Mouse (Mus musculus) CH12F3 (cell line): ENCODE data around the gene Dennd4b.
"Not testable (repeated sequence)": the region's sequence is repeated elsewhere in the genome, so short reads cannot be mapped to it uniquely, and the experiment has no call there.

Experiments used
- in situ Hi-C: fragments of 300-500 bp; cut with MboI; formaldehyde crosslinking; loops from 2 replicates; pipeline ENCODE4 v1.14.3; 2020; ENCODE audit warnings: low sequenced_read_pairs

The Dennd4b gene

GRCm38 (mm10) chr3:90277793-90278192, 12.8 kb downstream of the Dennd4b start:
- in situ Hi-C loops, result no loop called here

GRCm38 (mm10) chr3:90278211-90278610, 13.2 kb downstream of the Dennd4b start:
- in situ Hi-C loops, result no loop called here

GRCm38 (mm10) chr3:90279216-90279615, 14.2 kb downstream of the Dennd4b start:
- in situ Hi-C loops, result no loop called here

GRCm38 (mm10) chr3:90279743-90280142, 14.8 kb downstream of the Dennd4b start:
- in situ Hi-C loops, result no loop called here

DNA sequence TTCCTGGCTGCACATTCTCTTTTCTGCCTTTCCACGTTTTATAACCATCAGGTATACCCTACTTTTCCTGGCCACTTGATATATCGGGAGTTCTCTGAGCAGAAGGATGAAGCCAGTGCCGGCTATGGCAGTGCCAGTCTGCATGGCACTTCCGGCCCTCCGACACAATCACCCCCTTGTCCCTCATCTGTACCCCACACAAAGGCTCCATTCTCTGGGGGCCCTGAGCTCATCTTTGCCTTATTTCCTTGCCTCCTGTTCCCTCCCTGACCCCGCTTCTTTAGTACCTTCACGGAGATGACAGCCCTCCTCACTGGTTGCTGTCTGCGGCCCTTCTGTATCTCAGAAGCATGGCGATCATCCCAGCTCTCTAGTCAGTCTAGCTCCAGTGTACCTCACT, 15.7 kb downstream of the Dennd4b start:
- in situ Hi-C loops, result no loop called here

DNA sequence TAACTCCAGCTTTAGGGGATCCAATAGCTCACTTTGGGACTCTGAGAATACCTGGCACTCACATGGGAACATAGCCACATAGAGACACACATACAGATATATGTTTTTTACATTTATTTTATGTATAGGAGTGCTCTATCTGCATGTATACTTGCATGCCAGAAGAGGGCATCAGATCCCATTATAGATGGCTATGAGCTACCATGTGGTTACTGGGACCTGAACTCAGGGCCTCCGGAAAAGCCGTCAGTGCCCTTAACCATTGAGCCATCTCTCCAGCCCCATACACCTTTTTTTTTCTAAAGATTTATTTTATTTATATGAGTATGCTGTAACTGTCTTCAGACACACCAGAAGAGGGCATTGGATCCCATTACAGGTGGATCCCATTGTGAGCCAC, 19.2 kb downstream of the Dennd4b start:
- in situ Hi-C loops, result no loop called here

DNA sequence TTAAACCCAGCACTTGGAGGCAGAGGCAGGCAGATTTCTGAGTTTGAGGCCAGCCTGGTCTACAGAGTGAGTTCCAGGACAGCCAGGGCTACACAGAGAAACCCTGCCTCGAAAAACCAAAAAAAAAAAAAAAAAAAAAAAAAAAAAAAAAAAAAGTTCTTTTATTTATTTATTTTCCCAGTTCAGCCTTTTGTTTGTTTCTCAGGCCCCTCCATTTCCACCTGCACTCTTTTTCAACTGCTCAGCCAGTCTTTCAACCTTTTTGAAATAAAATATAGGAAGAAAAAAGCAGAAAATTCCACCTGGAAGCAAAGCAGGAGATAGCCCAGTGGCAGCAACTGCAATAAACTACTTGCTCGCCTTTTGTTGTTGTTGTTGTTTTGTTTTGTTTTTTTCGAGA, 24.4 kb downstream of the Dennd4b start:
- in situ Hi-C loops, result not testable (repeated sequence)

- in situ Hi-C loops, result no loop called here
Observed at GRCm38 (mm10) chr3:90290602-90291001, 25.6 kb downstream of the Dennd4b start.

- in situ Hi-C loops, result no loop called here
Observed at GRCm38 (mm10) chr3:90291982-90292344, 27.0 kb downstream of the Dennd4b start.

GRCm38 (mm10) chr3:90292345-90293275, 27.6 kb downstream of the Dennd4b start, which contains the start of gene Gatad2b:
Gene Gatad2b (plus strand): TSS chr3:90293178.
- in situ Hi-C loops, result no loop called here

DNA sequence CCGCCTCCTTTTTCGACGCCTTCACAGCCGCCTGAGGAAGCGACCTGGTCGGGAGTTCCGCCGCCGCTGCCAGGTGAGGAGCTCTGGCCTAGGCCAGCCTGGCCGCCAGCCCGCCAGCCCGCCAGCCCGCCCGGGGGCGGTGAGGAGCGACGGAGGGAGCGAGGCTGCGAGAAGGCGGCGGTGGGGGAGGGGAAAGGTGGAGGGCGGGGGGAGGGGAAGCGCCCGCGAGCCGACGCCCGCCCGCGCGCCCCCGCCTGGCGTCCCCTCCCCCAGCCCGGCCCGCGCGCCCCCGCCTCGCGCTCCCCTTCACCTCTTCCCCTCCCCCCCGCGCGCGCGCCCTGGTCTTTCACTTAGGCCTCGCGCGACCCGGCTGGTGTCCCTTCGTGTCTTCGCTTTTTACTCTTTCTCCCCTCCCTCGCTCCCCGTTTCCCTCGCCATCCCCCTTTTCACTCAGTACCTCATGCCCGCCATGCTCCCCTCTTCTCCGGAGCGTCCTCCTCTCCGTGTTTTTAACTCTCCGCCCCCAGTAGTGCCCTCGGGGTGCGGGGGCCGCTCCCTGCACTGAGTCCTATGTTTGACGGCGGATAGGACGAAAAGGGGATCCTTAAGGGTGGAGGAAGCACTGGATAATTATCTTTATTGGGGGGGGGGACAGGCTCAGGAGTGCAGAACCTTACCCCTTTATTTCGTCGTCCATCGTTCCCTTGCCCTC, 28.5 kb downstream of the Dennd4b start:
- in situ Hi-C loops, result no loop called here

- in situ Hi-C loops, result no loop called here
Observed at GRCm38 (mm10) chr3:90294064-90294440, 29.1 kb downstream of the Dennd4b start.

GRCm38 (mm10) chr3:90294651-90295050, 29.7 kb downstream of the Dennd4b start:
- in situ Hi-C loops, result no loop called here

- in situ Hi-C loops, result no loop called here
Observed at GRCm38 (mm10) chr3:90305801-90306200, 40.8 kb downstream of the Dennd4b start.

DNA sequence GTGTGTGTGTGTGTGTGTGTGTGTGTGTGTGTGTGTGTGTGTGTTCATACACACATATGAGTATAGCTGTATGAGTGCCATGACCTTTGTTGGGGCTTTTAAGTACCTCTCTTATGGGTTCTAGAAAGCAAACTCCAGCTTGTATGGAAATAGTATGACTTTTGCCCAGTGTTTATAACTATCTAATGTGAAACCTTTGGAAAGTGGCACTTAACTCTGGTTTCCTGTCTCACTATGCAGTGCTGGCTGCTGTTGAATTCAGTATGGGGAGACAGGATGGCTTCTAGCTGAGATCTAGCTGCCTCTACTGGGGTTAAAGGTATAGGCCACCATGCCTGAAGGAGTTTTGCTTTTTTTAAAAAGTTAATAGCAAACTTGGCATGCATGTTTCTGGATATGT, 44.6 kb downstream of the Dennd4b start:
- in situ Hi-C loops, result no loop called here

DNA sequence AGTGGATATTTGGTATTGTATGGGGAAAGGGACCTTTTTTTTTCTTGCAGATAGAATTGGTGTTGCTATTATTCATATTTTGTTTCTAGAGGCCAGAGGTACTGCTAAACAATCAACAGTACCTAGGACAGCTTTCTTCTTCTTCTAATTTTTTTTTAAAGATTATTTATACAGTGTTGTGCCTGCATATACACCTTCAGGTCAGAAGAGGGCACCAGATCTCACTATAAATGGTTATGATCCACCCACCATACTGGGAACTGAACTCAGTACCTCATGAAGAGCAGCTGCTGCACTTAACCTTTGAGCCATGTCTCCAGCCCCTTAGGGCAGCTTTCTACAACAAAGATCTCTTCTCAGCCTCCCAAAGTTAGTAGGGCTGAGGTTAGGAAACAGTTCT, 48.4 kb downstream of the Dennd4b start:
- in situ Hi-C loops, result no loop called here

GRCm38 (mm10) chr3:90314241-90314640, 49.3 kb downstream of the Dennd4b start:
- in situ Hi-C loops, result no loop called here

DNA sequence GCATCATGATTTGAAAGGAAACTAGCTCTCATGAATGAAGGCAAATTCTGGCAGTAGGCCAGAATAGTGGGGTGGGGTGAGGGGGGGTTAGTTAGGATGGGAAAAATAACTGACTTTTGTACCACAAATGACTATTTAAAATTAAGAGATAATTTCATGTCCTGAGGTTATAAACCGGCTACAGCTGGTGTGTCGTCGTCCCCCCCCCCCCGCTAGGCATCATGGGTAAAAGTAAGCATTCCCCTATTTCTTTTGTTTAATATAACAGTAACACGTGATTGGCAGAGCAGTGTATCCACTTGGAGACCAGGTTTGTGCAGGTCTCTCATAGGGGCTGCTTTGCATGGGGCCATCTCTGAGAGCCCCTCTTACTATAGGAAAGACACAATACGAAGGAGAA, 57.3 kb downstream of the Dennd4b start:
- in situ Hi-C loops, result no loop called here

DNA sequence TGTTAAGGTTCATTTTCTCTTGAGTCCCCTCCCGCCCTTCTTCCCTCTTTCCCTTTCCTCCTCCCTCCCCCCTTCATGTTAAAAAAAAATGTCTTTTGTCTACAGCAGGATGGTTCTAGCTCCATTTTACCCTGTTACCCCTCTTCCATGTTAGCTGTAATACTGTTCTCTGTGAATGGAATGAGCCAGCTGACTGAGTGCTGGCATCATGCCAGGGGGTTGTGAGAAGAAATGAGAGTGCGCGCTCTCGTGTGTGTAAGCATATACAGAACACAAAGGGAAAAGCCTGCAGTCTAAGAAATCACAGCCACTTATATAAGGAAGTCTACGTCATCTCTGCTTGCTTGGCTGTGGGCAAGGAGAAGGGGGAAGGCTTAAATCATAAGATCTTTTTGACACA, 58.1 kb downstream of the Dennd4b start:
- in situ Hi-C loops, result no loop called here
